Mouse (Mus musculus) lung, postnatal 0 days (tissue): ENCODE data around the gene Spr. TPM values are rescaled to one million over a fixed set of nuclear protein-coding genes. Genes with fewer than 3 reads are reported as not detected.
A peak's percentile ranks its signal among the peaks of the same experiment; 100 is the strongest.
"Not testable (repeated sequence)": the region's sequence is repeated elsewhere in the genome, so short reads cannot be mapped to it uniquely, and the experiment has no call there.

Source experiments
- ATAC-seq: fragments of 200-750 bp; cut with Nextera tagmentation; 2 replicates; pipeline ENCODE4 v1.8.0; 2017; ENCODE audit warnings: moderate library complexity
- DNase-seq: peaks from one replicate; pipeline ENCODE4 v3.0.0-alpha.2; 2016; ENCODE audit warnings: low spot score
- H3K27ac ChIP-seq: fragments of 300-500 bp; sonication (generic); 2 replicates; pipeline ENCODE4 v1.5.1; 2014; ENCODE audit warnings: antibody characterized with exemption, mild to moderate bottlenecking, low read length, mixed read lengths
- H3K27me3 ChIP-seq: fragments of 300-500 bp; sonication (generic); replicated peaks from 2 replicates; pipeline ENCODE4 v1.6.1; 2014; ENCODE audit warnings: low read length, mixed read lengths; ENCODE audit not compliant: insufficient read depth
- H3K36me3 ChIP-seq: fragments of 300-500 bp; sonication (generic); 2 replicates; pipeline ENCODE4 v1.6.1; 2014; ENCODE audit warnings: low read length, mixed read lengths; ENCODE audit not compliant: insufficient read depth
- H3K4me1 ChIP-seq: fragments of 300-500 bp; sonication (generic); 2 replicates; pipeline ENCODE4 v1.6.1; 2014; ENCODE audit warnings: antibody characterized with exemption, low read depth, low read length, mixed read lengths; ENCODE audit not compliant: insufficient read depth
- H3K4me2 ChIP-seq: fragments of 300-500 bp; sonication (generic); replicated peaks from 2 replicates; pipeline ENCODE4 v1.6.1; 2014; ENCODE audit warnings: low read depth, mild to moderate bottlenecking, low read length, moderate library complexity, mixed read lengths
- H3K4me3 ChIP-seq: fragments of 300-500 bp; sonication (generic); 2 replicates; pipeline ENCODE4 v1.5.1; 2014; ENCODE audit warnings: low read depth, low read length
- H3K9ac ChIP-seq: fragments of 300-500 bp; sonication (generic); replicated peaks from 2 replicates; pipeline ENCODE4 v1.6.1; 2014; ENCODE audit warnings: low read depth, mild to moderate bottlenecking
- H3K9me3 ChIP-seq: fragments of 300-500 bp; sonication (generic); 2 replicates; pipeline ENCODE4 v1.6.1; 2016; ENCODE audit warnings: low read length, mixed read lengths
- CTCF ChIP-seq: IDR thresholded peaks from 2 replicates; pipeline ENCODE4 v1.5.1; 2016; ENCODE audit warnings: antibody characterized with exemption, mild to moderate bottlenecking
- EP300 ChIP-seq: IDR thresholded peaks from 2 replicates; pipeline ENCODE4 v1.6.1; 2016; ENCODE audit warnings: antibody characterized with exemption, mild to moderate bottlenecking, control low read depth
- WGBS: fragments of 180-500 bp; shearing (Covaris S2); extraction: QIAGEN DNeasy Blood & Tissue Kit; methylation state at CpG from one replicate; pipeline ENCODE4 v1.1.7; 2014; 5-methylcytosine and 5-hydroxymethylcytosine counted together
- polyA plus RNA-seq: library from polyadenylated mRNA; unstranded; fragments of >200 nt; fragmentation: Nextera tagmentation; extraction: Ambion mirVana; gene quantifications from 2 replicates; pipeline ENCODE4 v1.2.1, GENCODE M21; 2015

The Spr gene
- polyA plus RNA-seq, 1 experiment from 2014 or later = 54.3 TPM

DNA sequence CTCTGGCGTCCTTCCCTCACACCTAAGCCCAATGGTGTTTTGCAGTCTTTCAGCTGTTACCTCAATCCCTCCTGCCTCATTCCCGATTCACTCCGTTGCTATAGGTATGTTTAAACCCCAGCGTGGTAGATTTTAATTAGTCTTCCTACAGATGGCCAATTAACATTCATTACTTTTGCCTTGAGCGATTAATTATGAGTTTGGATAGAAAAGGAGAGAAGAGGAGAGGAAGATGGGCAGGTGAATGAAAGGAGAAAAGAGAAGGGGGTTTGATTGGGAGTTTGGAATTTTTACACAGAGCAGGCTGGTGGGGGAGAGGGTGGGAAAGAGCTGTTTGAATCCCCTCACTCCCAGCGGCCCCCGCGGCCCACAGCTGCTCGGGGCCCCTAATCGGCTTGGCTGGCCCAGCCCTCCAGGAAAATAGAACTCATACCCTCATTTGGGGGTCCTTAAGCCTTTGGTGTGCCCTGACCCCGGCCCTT, 27.9 kb upstream of the Spr start:
- Histone ChIP-seq H3K4me3 (no peak overlapping the region), H3K27me3 (no peaks in the 10 kb centered on the region), H3K9ac (no peak overlapping the region), H3K36me3 (no peaks in the 10 kb centered on the region), H3K4me1 (no peaks in the 10 kb centered on the region), H3K9me3 (no peaks in the 10 kb centered on the region), H3K27ac (no peak overlapping the region), H3K4me2 (no peak overlapping the region)
- TF ChIP-seq EP300 (no peak), CTCF (no peak)
- ATAC-seq = no peak
- no peak for DNase-seq
- WGBS = 54% methylated on average over 11 of the region's 11 CpGs

DNA sequence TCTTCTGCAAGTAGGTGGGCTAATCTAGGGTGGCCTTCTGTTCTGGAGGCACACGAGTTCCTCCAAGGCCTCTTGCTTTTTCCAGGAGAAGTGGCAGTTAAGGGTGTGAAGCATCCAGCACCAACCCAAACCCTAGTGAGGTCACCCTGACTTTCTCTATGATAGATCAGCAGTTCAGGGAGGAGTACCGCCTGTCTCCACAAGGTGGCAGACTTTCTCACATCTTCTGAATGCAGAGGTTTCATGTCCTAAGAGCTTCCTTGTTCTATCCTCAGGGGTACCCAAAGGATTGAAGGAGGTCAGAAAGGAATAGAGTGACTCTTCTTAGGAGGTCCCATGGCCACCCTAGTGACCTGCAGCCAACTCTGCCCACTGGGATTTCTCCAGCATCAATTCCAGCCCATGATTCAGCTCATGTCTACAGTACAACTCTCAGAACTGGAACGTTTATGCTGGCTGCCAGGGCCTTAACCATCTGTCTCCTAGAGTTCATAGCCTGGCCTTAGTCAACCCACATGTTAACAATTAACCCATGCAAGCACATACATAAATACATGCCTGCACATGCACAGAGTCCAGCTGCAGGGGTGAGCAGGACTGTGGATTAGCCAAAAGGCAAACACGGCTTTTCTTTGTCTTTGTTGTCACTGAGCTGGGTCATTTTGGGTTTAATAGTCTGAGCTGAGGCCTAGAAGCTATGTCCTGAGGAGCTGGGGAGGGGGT, 22.8 kb upstream of the Spr start:
- Histone ChIP-seq H3K4me3 (no peak overlapping the region), H3K9ac (no peak overlapping the region), H3K27ac (no peak overlapping the region), H3K4me1 (no peaks in the 10 kb centered on the region), H3K4me2 (no peak overlapping the region), H3K27me3 (no peaks in the 10 kb centered on the region), H3K9me3 (no peaks in the 10 kb centered on the region), H3K36me3 (no peaks in the 10 kb centered on the region)
- TF ChIP-seq EP300 (no peak), CTCF (peak; percentile 90)
- ATAC-seq (peak; percentile 44; the same call in 1 of the 2 replicates), DNase-seq (peak; percentile 77)
- 39% methylated on average over 4 of the region's 4 CpGs for WGBS

DNA sequence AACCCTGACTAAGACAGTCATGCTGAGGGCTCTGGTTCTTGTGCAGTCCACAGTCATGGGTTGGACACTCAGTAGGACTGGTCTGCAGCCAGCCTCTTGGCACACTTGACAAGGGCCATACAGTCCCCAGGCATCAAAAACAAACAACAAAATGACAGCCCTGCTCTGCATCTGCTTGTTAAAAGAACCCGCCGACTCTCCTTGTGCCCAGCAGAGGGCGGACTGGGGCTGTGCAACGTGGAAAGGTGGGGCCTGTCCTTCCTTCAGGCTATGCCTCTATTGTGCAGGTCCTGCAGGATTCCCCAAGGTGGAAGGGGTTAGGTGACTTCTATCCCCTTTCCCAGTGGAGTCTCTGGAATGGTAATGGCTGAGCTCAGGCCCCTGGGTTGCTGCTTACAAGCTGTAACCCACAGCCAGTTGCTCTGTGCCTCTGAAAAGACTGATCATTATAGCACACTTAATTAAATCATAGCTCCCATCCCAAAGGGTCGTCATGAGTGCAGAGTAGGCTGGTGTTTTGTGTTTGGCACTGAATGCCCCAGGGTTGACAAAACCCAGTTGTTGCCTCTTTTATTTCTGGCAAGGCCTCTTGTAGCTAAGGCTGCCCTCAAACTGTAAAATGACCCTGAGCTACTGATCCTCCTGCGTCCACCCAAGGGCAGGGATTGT, 21.7 kb upstream of the Spr start:
- DNase-seq (peak; percentile 52), ATAC-seq (peak; percentile 37; the same call in 1 of the 2 replicates)
- H3K9ac ChIP-seq, H3K27me3 ChIP-seq, H3K36me3 ChIP-seq, H3K4me2 ChIP-seq, H3K4me1 ChIP-seq, H3K4me3 ChIP-seq, H3K9me3 ChIP-seq, H3K27ac ChIP-seq: not testable (repeated sequence)
- 19% methylated on average over 6 of the region's 6 CpGs for WGBS
- TF ChIP-seq CTCF = peak; percentile 76

DNA sequence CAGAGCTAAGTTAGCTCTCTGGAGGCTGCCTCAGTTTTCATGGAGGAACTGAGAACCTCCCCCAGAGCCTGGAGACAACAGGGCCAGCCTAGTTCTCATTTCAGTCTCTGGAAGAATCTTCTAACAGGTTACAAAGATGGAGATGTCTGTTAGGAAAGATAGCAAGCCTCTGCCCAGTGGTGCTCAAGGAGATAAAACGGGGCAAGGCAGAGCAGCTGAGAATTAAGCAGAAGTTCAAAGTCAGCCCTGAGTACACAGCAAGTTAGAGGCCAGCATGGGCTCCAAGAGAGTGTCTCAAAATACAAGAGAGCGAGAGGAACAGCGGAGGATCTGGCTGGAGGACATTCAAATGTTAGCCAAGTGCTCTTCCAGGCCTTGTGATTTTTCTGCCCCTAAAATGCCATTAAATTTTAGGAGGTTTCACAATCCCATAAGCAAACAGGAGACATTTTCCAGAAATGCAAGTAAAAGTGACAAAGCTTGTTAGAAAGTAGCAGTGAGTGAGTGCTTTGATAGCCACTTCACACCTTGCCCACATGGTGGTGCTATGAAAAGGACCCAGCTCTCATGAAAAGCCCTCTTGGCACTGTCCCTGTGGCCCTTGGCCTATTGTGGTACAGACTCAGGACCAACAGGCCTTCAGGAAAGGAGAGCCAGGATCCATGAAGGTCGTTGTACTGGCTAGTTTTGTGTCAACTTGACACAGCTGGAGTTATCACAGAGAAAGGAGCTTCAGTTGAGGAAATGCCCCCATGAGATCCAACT, 20.7 kb upstream of the Spr start:
- H3K4me1 ChIP-seq, ATAC-seq, H3K9ac ChIP-seq, H3K36me3 ChIP-seq, H3K27ac ChIP-seq, H3K4me2 ChIP-seq, H3K27me3 ChIP-seq, H3K4me3 ChIP-seq, H3K9me3 ChIP-seq: not testable (repeated sequence)
- DNase-seq = peak; percentile 28
- 59% methylated on average over 4 of the region's 4 CpGs for WGBS
- TF ChIP-seq CTCF = peak; percentile 36

DNA sequence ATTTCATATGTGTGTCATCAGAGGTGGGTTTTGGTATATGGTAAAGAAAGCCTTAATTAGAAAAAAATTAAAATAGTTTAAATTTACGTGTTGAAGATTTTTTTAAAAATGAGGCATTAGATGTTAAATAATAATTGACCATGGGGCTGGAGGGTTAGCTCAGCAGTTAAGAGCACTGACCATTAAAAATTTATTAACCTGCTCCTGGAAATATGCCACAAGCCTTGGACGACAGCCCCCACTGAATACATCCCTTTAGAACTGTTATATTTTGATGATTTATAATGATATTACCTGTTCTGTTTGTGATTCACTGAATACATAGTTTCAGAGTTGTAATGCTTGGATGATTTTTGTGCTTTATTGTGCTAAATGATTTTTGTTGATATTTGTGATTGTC, 19.0 kb upstream of the Spr start:
- H3K9me3 ChIP-seq, H3K36me3 ChIP-seq: not testable (repeated sequence)
- WGBS = 84% methylated on average over 2 of the region's 2 CpGs

DNA sequence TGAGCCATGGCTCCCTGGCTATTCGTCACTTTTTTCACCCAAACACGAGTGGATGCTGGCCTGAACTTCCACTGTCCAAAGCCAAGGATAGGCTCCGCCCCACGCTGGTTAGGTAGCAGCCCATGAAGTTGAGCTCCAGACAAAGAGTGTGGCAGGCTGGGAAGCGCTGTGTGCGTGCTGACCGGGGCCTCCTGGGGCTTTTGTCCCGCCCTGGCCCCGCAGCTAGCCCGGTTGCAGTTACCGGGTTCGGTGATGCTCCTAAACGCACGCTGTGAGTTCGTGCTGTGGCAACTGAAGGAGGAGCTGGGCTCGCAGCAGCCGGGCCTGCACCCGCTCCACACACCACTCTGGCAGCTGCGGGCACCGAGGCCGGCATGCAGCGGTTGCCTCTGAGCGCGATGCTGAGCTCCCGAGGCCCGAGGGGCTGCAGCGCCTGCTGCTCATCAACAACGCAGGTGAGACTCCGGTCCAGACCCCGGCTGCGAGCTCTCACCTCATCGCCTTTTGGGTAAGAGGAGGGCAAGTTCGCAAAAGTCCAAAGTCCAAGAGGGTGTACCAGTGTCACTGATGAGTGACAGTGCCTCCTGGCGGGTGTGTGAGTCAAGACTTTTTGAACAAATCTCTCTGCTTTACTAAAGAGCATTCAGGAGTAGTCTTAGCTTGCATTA, 17.4 kb upstream of the Spr start:
- Histone ChIP-seq H3K27me3 (no peaks in the 10 kb centered on the region), H3K4me1 (peaks cover 5% of the 10 kb centered on the region; the same call in 1 of the 2 replicates), H3K27ac (no peak overlapping the region), H3K4me2 (peak overlapping the region; percentile 79), H3K36me3 (no peaks in the 10 kb centered on the region), H3K9me3 (no peaks in the 10 kb centered on the region), H3K4me3 (peak overlapping the region; percentile 37), H3K9ac (no peak overlapping the region)
- DNase-seq (peak; percentile 47), ATAC-seq (peak; percentile 58)
- no peak for TF ChIP-seq EP300
- peak; percentile 77 for TF ChIP-seq CTCF
- 1% methylated on average over 34 of the region's 34 CpGs for WGBS

More for the DNA sequence above, 19.0 kb upstream of the Spr start:
- ATAC-seq, H3K4me1 ChIP-seq, H3K4me2 ChIP-seq, H3K27me3 ChIP-seq, H3K9ac ChIP-seq, H3K27ac ChIP-seq, DNase-seq, H3K4me3 ChIP-seq: not testable (repeated sequence)
